Mouse (Mus musculus) forebrain, embryonic 15.5 days (tissue): ENCODE results near the gene Kank4. TPM values are rescaled to one million over a fixed set of nuclear protein-coding genes. Genes with fewer than 3 reads are reported as not detected.
"Not testable (repeated sequence)": the region's sequence is repeated elsewhere in the genome, so short reads cannot be mapped to it uniquely, and the experiment has no call there.

ENCODE experiments used
- ATAC-seq: fragments of 200-750 bp; cut with Nextera tagmentation; replicated peaks from 2 replicates; pipeline ENCODE4 v1.8.0; 2017; ENCODE audit warnings: mild to moderate bottlenecking, moderate TSS enrichment, moderate library complexity
- H3K27ac ChIP-seq: fragments of 300-500 bp; sonication (generic); replicated peaks from 2 replicates; pipeline ENCODE4 v1.5.1; 2015; ENCODE audit warnings: mild to moderate bottlenecking, inconsistent platforms
- H3K27me3 ChIP-seq: fragments of 300-500 bp; sonication (generic); 2 replicates; pipeline ENCODE4 v1.6.1; 2015; ENCODE audit warnings: inconsistent platforms
- H3K36me3 ChIP-seq: fragments of 300-500 bp; sonication (generic); 2 replicates; pipeline ENCODE4 v1.6.1; 2015; ENCODE audit warnings: mild to moderate bottlenecking, inconsistent platforms
- H3K4me1 ChIP-seq: fragments of 300-500 bp; sonication (generic); 2 replicates; pipeline ENCODE4 v1.6.1; 2015; ENCODE audit warnings: inconsistent platforms
- H3K4me2 ChIP-seq: fragments of 300-500 bp; sonication (generic); replicated peaks from 2 replicates; pipeline ENCODE4 v1.6.1; 2015; ENCODE audit warnings: mild to moderate bottlenecking, inconsistent platforms
- H3K4me3 ChIP-seq: fragments of 300-500 bp; sonication (generic); 2 replicates; pipeline ENCODE4 v1.5.1; 2015; ENCODE audit warnings: mild to moderate bottlenecking, inconsistent platforms
- H3K9ac ChIP-seq: fragments of 300-500 bp; sonication (generic); replicated peaks from 2 replicates; pipeline ENCODE4 v1.6.1; 2015; ENCODE audit warnings: mild to moderate bottlenecking, inconsistent platforms
- H3K9me3 ChIP-seq: fragments of 300-500 bp; sonication (generic); 2 replicates; pipeline ENCODE4 v1.6.1; 2016; ENCODE audit warnings: inconsistent platforms
- WGBS: fragments of 180-500 bp; shearing (Covaris S2); methylation state at CpG from one replicate; pipeline ENCODE4 v1.1.7; 2015; ENCODE audit warnings: mixed read lengths; 5-methylcytosine and 5-hydroxymethylcytosine counted together
- polyA plus RNA-seq: library from polyadenylated mRNA; unstranded; fragments of >200 nt; fragmentation: Nextera tagmentation; extraction: Ambion mirVana; gene quantifications from 2 replicates; pipeline ENCODE4 v1.2.1, GENCODE M21; 2015

The Kank4 gene
- polyA plus RNA-seq, 1 experiment from 2014 or later: 0.25 TPM

- 73% methylated on average over 8 of the region's 8 CpGs for WGBS
- no peaks in the 10 kb centered on the region for H3K9me3 ChIP-seq
- H3K4me3 ChIP-seq: no peak overlapping the region
- ATAC-seq: no peak
- H3K36me3 ChIP-seq: no peaks in the 10 kb centered on the region
- H3K27me3 ChIP-seq: no peaks in the 10 kb centered on the region
- H3K27ac ChIP-seq: no peak overlapping the region
- H3K9ac ChIP-seq: no peak overlapping the region
- H3K4me1 ChIP-seq: no peaks in the 10 kb centered on the region
- no peak overlapping the region for H3K4me2 ChIP-seq
These were observed 28.4 kb upstream of the Kank4 start for GRCm38 (mm10) chr4:98845687-98846125.

DNA sequence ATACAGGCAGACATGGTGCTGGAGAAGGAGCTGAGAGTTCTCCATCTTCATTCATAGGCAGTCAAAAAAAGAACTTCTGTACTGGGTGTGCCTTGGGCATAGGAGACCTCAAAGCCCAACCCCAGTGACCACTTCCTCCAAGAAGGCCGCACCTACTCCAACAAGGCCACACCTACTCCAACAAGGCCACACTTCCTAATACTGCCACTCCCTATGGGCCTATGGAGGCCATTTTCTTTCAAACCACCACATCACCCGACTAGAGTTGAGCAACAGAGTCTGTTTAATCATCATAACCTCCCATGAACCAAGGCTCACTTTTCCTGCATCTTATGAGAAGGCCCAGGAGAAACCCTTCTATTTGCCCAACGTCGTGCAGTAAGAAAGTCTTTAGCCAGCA is 27.9 kb upstream of the Kank4 start:
- H3K9ac ChIP-seq: no peak overlapping the region
- H3K9me3 ChIP-seq: no peaks in the 10 kb centered on the region
- WGBS: 84% methylated on average over 4 of the region's 4 CpGs
- H3K4me3 ChIP-seq: no peak overlapping the region
- no peak overlapping the region for H3K4me2 ChIP-seq
- H3K36me3 ChIP-seq: no peaks in the 10 kb centered on the region
- no peak overlapping the region for H3K27ac ChIP-seq
- no peak for ATAC-seq
- H3K27me3 ChIP-seq: no peaks in the 10 kb centered on the region
- no peaks in the 10 kb centered on the region for H3K4me1 ChIP-seq

GRCm38 (mm10) chr4:98843906-98844597 is 26.7 kb upstream of the Kank4 start:
- 85% methylated on average over 7 of the region's 7 CpGs for WGBS
- no peaks in the 10 kb centered on the region for H3K27me3 ChIP-seq
- no peak overlapping the region for H3K27ac ChIP-seq
- H3K36me3 ChIP-seq: no peaks in the 10 kb centered on the region
- ATAC-seq: no peak
- no peak overlapping the region for H3K4me3 ChIP-seq
- H3K9me3 ChIP-seq: no peaks in the 10 kb centered on the region
- no peak overlapping the region for H3K4me2 ChIP-seq
- no peaks in the 10 kb centered on the region for H3K4me1 ChIP-seq
- no peak overlapping the region for H3K9ac ChIP-seq

GRCm38 (mm10) chr4:98841251-98841650 is 23.9 kb upstream of the Kank4 start:
- WGBS: 69% methylated on average over 6 of the region's 6 CpGs
- H3K9ac ChIP-seq, H3K4me2 ChIP-seq, H3K9me3 ChIP-seq, ATAC-seq, H3K4me1 ChIP-seq, H3K4me3 ChIP-seq, H3K36me3 ChIP-seq, H3K27ac ChIP-seq, H3K27me3 ChIP-seq: not testable (repeated sequence)

- Histone ChIP-seq H3K4me3 (no peak overlapping the region), H3K9me3 (no peaks in the 10 kb centered on the region), H3K4me2 (no peak overlapping the region), H3K36me3 (no peaks in the 10 kb centered on the region), H3K27ac (no peak overlapping the region), H3K9ac (no peak overlapping the region), H3K4me1 (no peaks in the 10 kb centered on the region), H3K27me3 (no peaks in the 10 kb centered on the region)
- no peak for ATAC-seq
- WGBS: 11% methylated on average over 6 of the region's 6 CpGs
These were observed 23.2 kb upstream of the Kank4 start for GRCm38 (mm10) chr4:98840526-98840925.

DNA sequence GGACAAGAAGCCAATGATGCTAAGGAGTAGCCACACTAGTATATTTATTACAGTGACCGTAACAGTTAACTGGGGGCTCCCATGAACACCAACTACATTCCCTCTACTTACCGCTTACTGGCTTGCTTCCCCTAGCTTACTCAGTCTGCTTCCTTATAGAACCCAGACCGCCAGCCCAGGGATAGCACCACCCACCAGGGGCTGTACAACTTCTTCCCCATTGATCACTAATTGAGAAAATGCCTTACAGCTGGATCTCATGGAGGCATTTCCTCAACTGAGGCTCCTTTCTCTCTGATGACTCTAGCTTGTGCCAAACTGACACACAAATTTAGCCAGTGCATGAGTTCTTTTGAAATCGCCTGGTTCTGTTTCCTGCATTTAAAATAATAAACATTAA is 21.6 kb upstream of the Kank4 start:
- Histone ChIP-seq H3K9ac (no peak overlapping the region), H3K27me3 (no peaks in the 10 kb centered on the region), H3K36me3 (no peaks in the 10 kb centered on the region), H3K4me3 (no peak overlapping the region), H3K4me1 (no peaks in the 10 kb centered on the region), H3K9me3 (no peaks in the 10 kb centered on the region), H3K4me2 (no peak overlapping the region), H3K27ac (no peak overlapping the region)
- ATAC-seq: no peak
- WGBS: 88% methylated on average over 4 of the region's 4 CpGs

DNA sequence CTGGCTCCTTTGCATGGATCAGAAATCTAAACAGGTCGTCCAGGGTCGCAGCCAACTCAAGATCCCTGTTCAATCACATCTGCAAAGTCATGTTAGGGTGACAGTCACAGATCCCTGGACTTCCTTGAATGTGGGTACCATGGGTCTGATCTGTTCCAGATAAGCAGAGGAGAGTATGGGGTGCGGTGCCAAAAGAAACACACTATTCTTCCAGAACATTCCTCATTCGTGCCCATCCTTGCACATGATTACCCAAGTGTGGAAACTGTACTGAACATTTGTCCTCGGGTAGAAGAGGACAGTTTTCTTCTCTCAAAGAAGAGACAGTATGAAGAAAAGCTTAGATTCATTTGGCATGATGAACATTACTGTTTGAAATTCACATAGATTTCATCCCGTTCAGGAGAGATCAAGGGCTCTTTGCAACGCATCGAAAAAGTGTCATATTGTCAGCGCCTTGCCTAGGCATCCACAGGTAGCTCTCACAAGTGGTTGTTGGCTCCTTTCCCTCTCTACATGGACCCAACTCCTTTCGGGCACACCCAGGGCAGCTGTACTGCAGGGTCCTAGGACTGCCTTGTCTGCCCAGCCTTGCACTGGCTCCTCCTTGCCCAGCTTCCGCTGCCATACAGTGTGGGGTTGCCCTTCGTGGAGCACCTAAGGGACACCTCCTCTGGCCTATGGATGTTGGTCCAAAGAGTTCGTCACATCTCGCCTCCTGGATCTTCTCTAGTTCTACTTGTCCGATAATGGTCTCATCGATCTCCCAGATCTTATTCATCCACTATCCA is 20.6 kb upstream of the Kank4 start:
- Histone ChIP-seq H3K4me3 (no peak overlapping the region), H3K27me3 (no peaks in the 10 kb centered on the region), H3K36me3 (no peaks in the 10 kb centered on the region), H3K9me3 (no peaks in the 10 kb centered on the region), H3K4me2 (no peak overlapping the region), H3K9ac (no peak overlapping the region), H3K27ac (no peak overlapping the region), H3K4me1 (no peaks in the 10 kb centered on the region)
- no peak for ATAC-seq
- 94% methylated on average over 16 of the region's 16 CpGs for WGBS

DNA sequence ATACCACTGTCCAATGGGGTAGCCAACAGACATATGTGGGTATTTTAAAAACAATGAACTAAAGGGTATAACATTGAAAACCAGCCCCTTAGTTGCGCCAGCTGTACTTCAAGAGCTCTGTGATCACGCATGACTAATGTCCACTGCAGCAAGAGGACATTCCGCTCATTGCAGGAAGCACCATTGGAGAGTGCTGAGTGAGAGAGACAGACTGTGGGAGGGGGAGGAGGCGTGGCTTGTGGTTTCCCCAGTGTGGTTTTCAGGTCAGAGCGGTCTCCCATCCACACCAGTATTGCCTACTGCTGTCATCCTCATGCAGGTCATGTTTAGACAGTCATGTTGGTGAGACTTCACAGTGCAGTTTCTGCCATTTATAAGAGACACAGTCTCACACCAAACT is 19.2 kb upstream of the Kank4 start:
- Histone ChIP-seq H3K9me3 (no peaks in the 10 kb centered on the region), H3K27ac (no peak overlapping the region), H3K36me3 (no peaks in the 10 kb centered on the region), H3K9ac (no peak overlapping the region), H3K4me3 (no peak overlapping the region), H3K4me2 (no peak overlapping the region), H3K27me3 (no peaks in the 10 kb centered on the region), H3K4me1 (no peaks in the 10 kb centered on the region)
- WGBS: 58% methylated on average over 5 of the region's 5 CpGs
- no peak for ATAC-seq

- ATAC-seq: no peak
- 37% methylated on average over 4 of the region's 4 CpGs for WGBS
- no peak overlapping the region for H3K9ac ChIP-seq
These were observed 17.4 kb upstream of the Kank4 start for GRCm38 (mm10) chr4:98834782-98835181.

GRCm38 (mm10) chr4:98831726-98832125 is 14.4 kb upstream of the Kank4 start:
- H3K27me3 ChIP-seq: no peaks in the 10 kb centered on the region

More at GRCm38 (mm10) chr4:98834782-98835181, 17.4 kb upstream of the Kank4 start:
- Histone ChIP-seq H3K9me3 (no peaks in the 10 kb centered on the region), H3K4me1 (no peaks in the 10 kb centered on the region), H3K4me3 (no peak overlapping the region), H3K4me2 (no peak overlapping the region), H3K27ac (no peak overlapping the region), H3K36me3 (no peaks in the 10 kb centered on the region), H3K27me3 (no peaks in the 10 kb centered on the region)

DNA sequence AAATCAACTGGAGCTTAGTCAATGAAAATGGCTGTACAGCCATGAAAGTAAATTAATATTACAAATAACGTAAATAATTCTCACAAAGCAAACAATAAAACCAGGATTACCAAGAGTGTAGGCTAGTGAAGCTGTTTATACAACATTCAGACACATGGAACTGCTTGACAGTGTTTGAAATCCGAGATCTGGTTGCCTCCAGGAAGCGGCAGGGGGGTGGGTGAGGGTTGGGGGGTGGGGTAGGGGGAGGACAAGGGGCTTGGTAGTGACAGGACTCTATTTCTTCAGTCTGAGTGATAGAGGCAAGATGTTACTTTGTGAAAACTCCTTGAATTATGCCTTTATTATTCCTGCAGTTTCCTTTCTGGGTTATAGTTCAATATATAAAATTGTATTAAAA is 9.4 kb upstream of the Kank4 start:
- no peak overlapping the region for H3K4me3 ChIP-seq
- no peak for ATAC-seq
- no peak overlapping the region for H3K27ac ChIP-seq
- H3K36me3 ChIP-seq: no peaks in the 10 kb centered on the region
- H3K4me2 ChIP-seq: no peak overlapping the region
- WGBS: 57% methylated on average over 3 of the region's 3 CpGs
- H3K4me1 ChIP-seq: no peaks in the 10 kb centered on the region
- no peaks in the 10 kb centered on the region for H3K9me3 ChIP-seq
- H3K27me3 ChIP-seq: no peaks in the 10 kb centered on the region
- H3K9ac ChIP-seq: no peak overlapping the region

More at GRCm38 (mm10) chr4:98831726-98832125, 14.4 kb upstream of the Kank4 start:
- no peak overlapping the region for H3K4me2 ChIP-seq
- no peaks in the 10 kb centered on the region for H3K9me3 ChIP-seq
- no peaks in the 10 kb centered on the region for H3K36me3 ChIP-seq
- H3K9ac ChIP-seq: no peak overlapping the region
- ATAC-seq: no peak
- H3K27ac ChIP-seq: no peak overlapping the region
- 81% methylated on average over 1 of the region's 1 CpGs for WGBS
- no peaks in the 10 kb centered on the region for H3K4me1 ChIP-seq
- H3K4me3 ChIP-seq: no peak overlapping the region

DNA sequence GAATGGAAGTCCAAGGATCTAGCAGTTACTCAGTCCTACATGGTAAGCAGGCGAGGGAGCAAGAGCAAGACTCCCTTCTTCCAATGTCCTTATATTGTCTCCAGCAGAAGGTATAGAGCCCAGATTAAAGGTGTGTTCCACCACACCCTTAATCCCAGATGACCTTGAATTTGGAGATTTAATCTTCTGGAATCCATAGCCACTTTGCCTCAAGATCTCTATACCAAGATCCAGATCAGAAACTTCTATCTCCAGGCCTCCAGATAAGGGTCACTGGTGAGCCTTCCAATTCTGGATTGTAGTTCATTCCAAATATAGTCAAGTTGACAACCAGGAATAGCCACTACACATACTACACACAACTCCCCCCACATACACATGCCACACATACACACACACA is 6.4 kb upstream of the Kank4 start, which contains the start of gene I0C0044D17Rik:
I0C0044D17Rik (minus strand) TSS at position 101 of the 400 bp plus-strand sequence.
- H3K4me1 ChIP-seq, H3K4me3 ChIP-seq, H3K27me3 ChIP-seq, H3K9me3 ChIP-seq, H3K27ac ChIP-seq, H3K9ac ChIP-seq, ATAC-seq, H3K4me2 ChIP-seq, H3K36me3 ChIP-seq: not testable (repeated sequence)
- WGBS: 100% methylated on average over 1 of the region's 1 CpGs
